Mouse (Mus musculus) embryonic facial prominence, embryonic 11.5 days (tissue): ENCODE measurements around the gene Kat2a. TPM values are rescaled to one million over a fixed set of nuclear protein-coding genes. Genes with fewer than 3 reads are reported as not detected.
A peak's percentile ranks its signal among the peaks of the same experiment; 100 is the strongest.

ENCODE experiments used
- ATAC-seq: fragments of 200-750 bp; cut with Nextera tagmentation; replicated peaks from 2 replicates; pipeline ENCODE4 v1.8.0; 2017; ENCODE audit warnings: low read depth; ENCODE audit not compliant: insufficient number of reproducible peaks, low FRiP score, low TSS enrichment
- DNase-seq: peaks from one replicate; pipeline ENCODE4 v3.0.0-alpha.2; 2015; ENCODE audit warnings: low spot score
- H3K27ac ChIP-seq: fragments of 300-500 bp; sonication (generic); replicated peaks from 2 replicates; pipeline ENCODE4 v1.5.1; 2014; ENCODE audit warnings: mild to moderate bottlenecking, low read depth, low read length, control low read depth
- H3K27me3 ChIP-seq: fragments of 300-500 bp; sonication (generic); 2 replicates; pipeline ENCODE4 v1.6.1; 2014; ENCODE audit warnings: mild to moderate bottlenecking, low read length, moderate library complexity, mixed read lengths; ENCODE audit not compliant: control insufficient read depth, insufficient read depth
- H3K36me3 ChIP-seq: fragments of 300-500 bp; sonication (generic); replicated peaks from 2 replicates; pipeline ENCODE4 v1.6.1; 2014; ENCODE audit warnings: low read depth, mild to moderate bottlenecking, low read length, moderate library complexity, mixed read lengths; ENCODE audit not compliant: control insufficient read depth, insufficient read depth
- H3K4me1 ChIP-seq: fragments of 300-500 bp; sonication (generic); 2 replicates; pipeline ENCODE4 v1.6.1; 2014; ENCODE audit warnings: low read length, mixed read lengths; ENCODE audit not compliant: control insufficient read depth, insufficient read depth
- H3K4me2 ChIP-seq: fragments of 300-500 bp; sonication (generic); 2 replicates; pipeline ENCODE4 v1.6.1; 2014; ENCODE audit warnings: low read depth, mild to moderate bottlenecking, control low read depth, low read length, moderate library complexity
- H3K4me3 ChIP-seq: fragments of 300-500 bp; sonication (generic); 2 replicates; pipeline ENCODE4 v1.5.1; 2014; ENCODE audit warnings: low read depth, low read length, control low read depth
- H3K9ac ChIP-seq: fragments of 300-500 bp; sonication (generic); replicated peaks from 2 replicates; pipeline ENCODE4 v1.6.1; 2014; ENCODE audit warnings: mild to moderate bottlenecking, control low read depth, low read length
- H3K9me3 ChIP-seq: fragments of 300-500 bp; sonication (generic); replicated peaks from 2 replicates; pipeline ENCODE4 v1.6.1; 2016; ENCODE audit warnings: mild to moderate bottlenecking, low read length, inconsistent platforms, mixed read lengths; ENCODE audit not compliant: control insufficient read depth
- WGBS: fragments of 180-500 bp; shearing (Covaris S2); extraction: QIAGEN DNeasy Blood & Tissue Kit; methylation state at CpG from one replicate; pipeline ENCODE4 v1.1.7; 2014; 5-methylcytosine and 5-hydroxymethylcytosine counted together
- polyA plus RNA-seq: library from polyadenylated mRNA; unstranded; fragments of >200 nt; fragmentation: Nextera tagmentation; extraction: Ambion mirVana; gene quantifications from 2 replicates; pipeline ENCODE4 v1.2.1, GENCODE M21; 2014

The Kat2a gene
- polyA plus RNA-seq, 1 experiment from 2014 or later = 49.9 TPM

- H3K4me1 ChIP-seq = peaks cover 9% of the 10 kb centered on the region
- DNase-seq (peak; percentile 74), ATAC-seq (no peak)
- peaks cover 7% of the 10 kb centered on the region for H3K36me3 ChIP-seq
- peak within 1 kb of the TSS; percentile 37 for H3K4me2 ChIP-seq
- peak within 1 kb of the TSS; percentile 59 for H3K9ac ChIP-seq
- WGBS = 2% methylated on average over 38 of the region's 38 CpGs
- no peak within 1 kb of the TSS; the same call in 1 of the 2 replicates for H3K27ac ChIP-seq
- H3K9me3 ChIP-seq = no peaks in the 10 kb centered on the region
- peak within 1 kb of the TSS; percentile 16 for H3K4me3 ChIP-seq
- no peaks in the 10 kb centered on the region for H3K27me3 ChIP-seq
These were observed 1.7 kb upstream of the Kat2a start, which contains the start of gene Hspb9 for GRCm38 (mm10) chr11:100713735-100714533. TSS of gene Hspb9 (plus strand) at chr11:100713850.

- peaks cover 9% of the 10 kb centered on the region for H3K4me1 ChIP-seq
- DNase-seq = no peak
- no peak overlapping the region for H3K27ac ChIP-seq
- no peaks in the 10 kb centered on the region for H3K27me3 ChIP-seq
- H3K9me3 ChIP-seq = no peaks in the 10 kb centered on the region
- no peak overlapping the region; the same call in 1 of the 2 replicates for H3K9ac ChIP-seq
- H3K4me2 ChIP-seq = peak overlapping the region; percentile 37
- H3K4me3 ChIP-seq = no peak overlapping the region; the same call in 1 of the 2 replicates
- 43% methylated on average over 4 of the region's 4 CpGs for WGBS
- ATAC-seq = no peak
- H3K36me3 ChIP-seq = peaks cover 7% of the 10 kb centered on the region
These were observed 909 bp upstream of the Kat2a start for GRCm38 (mm10) chr11:100713174-100713573.

- Histone ChIP-seq H3K36me3 (no peaks in the 10 kb centered on the region; the same call in none of the 2 replicates), H3K9me3 (no peaks in the 10 kb centered on the region), H3K4me1 (peaks cover 9% of the 10 kb centered on the region), H3K27ac (no peak overlapping the region), H3K27me3 (no peaks in the 10 kb centered on the region), H3K9ac (no peak overlapping the region), H3K4me3 (no peak overlapping the region), H3K4me2 (no peak overlapping the region)
- no peak for ATAC-seq
- WGBS = 89% methylated on average over 4 of the region's 4 CpGs
- DNase-seq = no peak
These were observed 1.3 kb downstream of the Kat2a start for GRCm38 (mm10) chr11:100710977-100711376.

- no peak overlapping the region for H3K4me3 ChIP-seq
- H3K27me3 ChIP-seq = no peaks in the 10 kb centered on the region
- WGBS = 90% methylated on average over 15 of the region's 15 CpGs
- no peak overlapping the region for H3K9ac ChIP-seq
- no peak overlapping the region for H3K4me2 ChIP-seq
- H3K36me3 ChIP-seq = no peaks in the 10 kb centered on the region; the same call in none of the 2 replicates
- H3K9me3 ChIP-seq = no peaks in the 10 kb centered on the region
- H3K27ac ChIP-seq = no peak overlapping the region
- peaks cover 9% of the 10 kb centered on the region for H3K4me1 ChIP-seq
- ATAC-seq (no peak), DNase-seq (no peak)
These were observed 1.7 kb downstream of the Kat2a start for GRCm38 (mm10) chr11:100710528-100710927.

DNA sequence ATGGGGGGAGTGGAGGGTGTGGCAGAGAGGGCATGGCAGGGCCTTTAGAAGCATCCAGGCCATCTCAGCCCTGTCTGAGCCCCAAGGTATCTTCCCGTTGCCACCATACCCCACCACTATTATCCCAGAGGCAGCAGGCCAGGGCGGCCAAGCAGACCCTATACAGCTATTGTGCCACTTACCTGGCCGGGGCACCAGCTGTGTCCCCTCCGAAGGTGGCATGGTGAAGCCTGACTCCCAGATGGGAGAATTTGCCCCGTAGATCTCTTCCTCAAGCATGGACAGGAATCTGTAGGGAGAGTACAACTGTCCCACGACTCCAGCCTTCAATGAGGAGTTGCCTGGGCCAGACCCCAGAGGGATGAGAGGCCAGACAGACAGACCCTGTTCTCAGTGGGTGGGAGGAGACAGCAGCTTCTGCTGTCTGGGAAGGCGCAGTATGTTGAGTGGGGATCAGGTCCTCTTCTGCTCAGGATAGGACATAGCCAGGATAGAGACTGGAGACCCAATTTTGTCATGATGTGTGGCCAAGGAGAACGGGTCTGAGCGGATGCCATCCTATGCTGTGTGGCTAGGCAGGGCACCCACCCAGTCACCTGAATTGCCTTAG is 3.0 kb downstream of the Kat2a start:
- ATAC-seq (no peak), DNase-seq (no peak)
- H3K27me3 ChIP-seq = no peaks in the 10 kb centered on the region
- H3K4me2 ChIP-seq = no peak overlapping the region
- no peaks in the 10 kb centered on the region; the same call in none of the 2 replicates for H3K36me3 ChIP-seq
- no peak overlapping the region for H3K9ac ChIP-seq
- H3K4me1 ChIP-seq = peaks cover 8% of the 10 kb centered on the region
- H3K27ac ChIP-seq = no peak overlapping the region
- no peaks in the 10 kb centered on the region for H3K9me3 ChIP-seq
- no peak overlapping the region for H3K4me3 ChIP-seq
- WGBS = 93% methylated on average over 9 of the region's 9 CpGs

GRCm38 (mm10) chr11:100705095-100705747 is 7.0 kb downstream of the Kat2a start:
- no peaks in the 10 kb centered on the region for H3K27me3 ChIP-seq
- H3K4me1 ChIP-seq = no peaks in the 10 kb centered on the region
- H3K9me3 ChIP-seq = no peaks in the 10 kb centered on the region
- DNase-seq = no peak
- H3K4me3 ChIP-seq = no peak overlapping the region
- H3K36me3 ChIP-seq = no peaks in the 10 kb centered on the region; the same call in none of the 2 replicates
- 90% methylated on average over 23 of the region's 23 CpGs for WGBS
- H3K4me2 ChIP-seq = no peak overlapping the region
- no peak overlapping the region for H3K27ac ChIP-seq
- no peak for ATAC-seq
- no peak overlapping the region for H3K9ac ChIP-seq

DNA sequence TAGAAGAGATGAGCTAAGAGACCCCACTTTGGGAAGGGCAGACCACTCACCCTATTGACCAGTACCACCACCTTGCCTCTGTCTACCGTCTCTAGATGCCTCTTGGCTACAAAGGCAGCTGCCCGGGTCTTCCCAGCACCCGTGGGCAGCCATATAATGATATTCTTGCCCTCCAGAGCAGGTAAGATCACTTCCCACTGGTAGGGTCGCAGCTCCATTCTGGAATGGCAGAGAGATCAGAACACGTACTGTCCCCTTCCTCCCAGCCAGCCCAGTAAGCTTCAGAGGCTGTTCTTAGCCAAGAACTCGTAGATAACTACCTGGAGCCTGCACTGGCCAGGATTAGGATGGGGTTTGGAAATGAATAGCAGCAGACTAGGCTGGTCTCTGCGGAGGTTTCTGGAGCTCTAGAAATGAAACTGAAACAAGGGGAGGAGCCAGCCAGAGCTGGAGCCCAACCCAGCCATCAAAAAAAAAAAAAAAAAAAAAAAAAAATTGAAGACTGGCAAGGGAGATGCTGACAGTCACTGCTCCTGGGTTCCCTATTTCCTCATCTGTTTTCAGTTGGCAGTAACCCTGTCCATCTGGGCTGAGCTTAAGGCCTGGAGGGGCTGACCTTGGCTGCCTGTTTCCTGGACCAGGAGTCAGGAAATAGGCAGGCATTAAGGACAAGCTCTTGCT is 8.3 kb downstream of the Kat2a start, which contains the start of gene Dhx58:
TSS of gene Dhx58 (minus strand) at position 421 of the 681 bp plus-strand sequence.
- H3K4me2 ChIP-seq = no peak within 1 kb of the TSS
- no peaks in the 10 kb centered on the region for H3K4me1 ChIP-seq
- H3K27me3 ChIP-seq = no peaks in the 10 kb centered on the region
- H3K4me3 ChIP-seq = no peak within 1 kb of the TSS
- H3K9ac ChIP-seq = no peak within 1 kb of the TSS
- no peaks in the 10 kb centered on the region for H3K9me3 ChIP-seq
- DNase-seq = no peak
- no peak for ATAC-seq
- 60% methylated on average over 7 of the region's 7 CpGs for WGBS
- no peak within 1 kb of the TSS for H3K27ac ChIP-seq
- H3K36me3 ChIP-seq = no peaks in the 10 kb centered on the region; the same call in none of the 2 replicates
